Mouse (Mus musculus) adrenal gland, adult 10 weeks (tissue): ENCODE results near the gene Sult2a8. TPM values are rescaled to one million over a fixed set of nuclear protein-coding genes. Genes with fewer than 3 reads are reported as not detected.

Experiments
- polyA plus RNA-seq: library from polyadenylated mRNA; stranded (reverse); fragments of 350-450 nt; fragmentation: Illumina TruSeq; extraction: RNeasy Lipid Tissue Mini Kit (QIAGEN cat#74804); gene quantifications from one replicate; pipeline ENCODE4 v1.2.3, GENCODE M21; 2014; ENCODE audit warnings: low read depth, low replicate concordance

Sult2a8 gene
- polyA plus RNA-seq = 0.35 TPM

GRCm38 (mm10) chr7:14446534-14446933, at the start of gene Sult2a8:
Gene Sult2a8 (minus strand): TSS chr7:14446769.

DNA sequence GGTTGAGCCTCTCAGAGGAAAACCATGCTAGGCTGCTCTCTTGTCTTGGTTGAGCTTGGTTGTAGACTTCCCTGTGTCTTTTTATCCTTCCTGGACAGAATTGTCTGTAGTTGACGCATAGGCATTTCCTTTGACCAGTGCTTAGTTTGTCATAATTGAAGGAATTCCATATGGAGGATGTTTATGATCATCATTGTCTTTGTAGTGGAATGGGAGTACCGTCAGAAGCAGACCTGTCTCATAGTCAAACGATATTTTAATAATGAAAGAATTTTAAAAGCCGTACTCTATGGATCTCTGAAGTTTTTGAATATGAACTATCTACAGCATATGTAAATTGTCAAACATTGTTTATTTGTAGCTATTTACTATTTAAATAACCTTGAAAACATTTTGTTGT, 47.6 kb upstream of the Sult2a8 start, which contains the start of gene Sult2a7:
Sult2a7 (minus strand) TSS at position 101 of the 400 bp plus-strand sequence.

Other genes with a start within 250 kb of the Sult2a8 start
- gene Sult2a6, start 191.9 kb downstream of the Sult2a8 start, polyA plus RNA-seq = not detected
- not detected for gene Obox8, start 113.2 kb downstream of the Sult2a8 start, polyA plus RNA-seq
- gene Sult2a7, start 47.5 kb upstream of the Sult2a8 start, polyA plus RNA-seq = not detected
- gene Vmn1r90, start 116.7 kb upstream of the Sult2a8 start, polyA plus RNA-seq = not detected
- not detected for gene Obox7, start 212.7 kb upstream of the Sult2a8 start, polyA plus RNA-seq